Mouse (Mus musculus) Muller cell, postnatal 12 days (primary cell): Measurements from ENCODE around the gene Alg2.

ENCODE experiments used
- DNase-seq: peaks from one replicate; pipeline ENCODE4 v3.0.0-alpha.2; 2015; ENCODE audit errors: inconsistent ontology term

Alg2 gene

DNA sequence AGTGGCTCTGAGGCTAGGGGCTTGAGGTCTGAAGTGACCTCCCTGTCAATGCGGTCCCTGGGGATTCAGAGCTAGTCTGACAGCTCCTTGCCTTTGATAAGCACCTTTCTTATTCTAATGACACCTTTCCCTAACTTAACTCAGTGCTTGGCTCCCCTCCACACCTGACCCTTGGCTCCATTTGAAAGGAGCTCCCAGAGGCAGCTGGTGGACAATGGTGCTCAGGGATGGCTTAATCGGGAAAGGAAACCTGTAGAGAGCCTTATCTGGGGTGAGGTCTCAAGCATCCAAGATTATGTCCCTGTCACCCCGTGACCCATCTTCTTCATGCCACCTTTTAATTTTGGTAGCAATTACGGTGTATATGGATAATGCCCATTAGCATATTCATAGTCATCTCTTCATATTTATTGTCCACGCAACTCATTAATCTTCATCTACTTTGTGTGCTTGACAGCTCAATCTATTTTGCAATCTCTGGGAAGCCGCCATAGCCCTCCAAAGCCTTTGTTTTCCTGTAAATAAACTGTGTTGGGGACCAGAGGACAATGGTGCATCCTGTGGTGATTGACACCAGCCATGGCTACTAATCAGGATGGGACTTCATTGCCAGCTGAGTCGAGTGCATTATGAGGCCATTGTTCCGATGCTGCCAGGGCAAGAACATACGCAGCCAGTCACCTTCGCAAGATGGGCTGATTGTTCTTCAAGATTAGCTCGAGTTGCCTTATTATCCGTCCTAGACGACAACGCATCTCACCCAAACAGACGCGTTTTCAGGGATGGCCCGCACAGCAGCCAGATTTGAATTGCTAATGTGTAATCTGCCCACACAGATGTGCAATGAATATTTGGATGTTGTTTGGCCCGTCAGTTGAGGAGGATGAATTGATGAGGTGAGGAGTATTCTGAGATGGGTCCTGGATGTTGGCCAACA, 24.3 kb downstream of the Alg2 start:
- DNase-seq = no peak

GRCm38 (mm10) chr4:47449116-47449515, 25.0 kb downstream of the Alg2 start:
- DNase-seq = no peak

- DNase-seq = no peak
Measured at GRCm38 (mm10) chr4:47448526-47448925, 25.6 kb downstream of the Alg2 start.

DNA sequence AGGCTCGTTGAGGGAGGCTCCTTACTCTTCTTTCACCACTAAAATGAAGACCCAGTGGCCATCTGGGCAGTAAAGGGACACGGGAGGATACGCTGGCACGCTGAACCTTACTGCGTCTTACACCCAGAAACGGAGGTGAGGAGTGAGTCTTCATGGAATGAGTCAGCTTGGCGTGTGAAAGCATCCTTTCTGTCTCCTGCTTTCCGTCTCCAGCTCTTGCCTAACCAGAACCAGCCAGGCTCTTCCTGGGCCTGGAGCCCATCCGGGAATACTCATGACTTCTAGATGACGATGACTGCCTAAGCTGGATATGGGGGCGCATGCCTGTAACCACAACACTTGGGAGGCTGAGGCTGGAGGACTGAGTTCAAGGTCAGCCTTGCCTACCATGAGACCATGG, 33.2 kb downstream of the Alg2 start:
- no peak for DNase-seq

DNA sequence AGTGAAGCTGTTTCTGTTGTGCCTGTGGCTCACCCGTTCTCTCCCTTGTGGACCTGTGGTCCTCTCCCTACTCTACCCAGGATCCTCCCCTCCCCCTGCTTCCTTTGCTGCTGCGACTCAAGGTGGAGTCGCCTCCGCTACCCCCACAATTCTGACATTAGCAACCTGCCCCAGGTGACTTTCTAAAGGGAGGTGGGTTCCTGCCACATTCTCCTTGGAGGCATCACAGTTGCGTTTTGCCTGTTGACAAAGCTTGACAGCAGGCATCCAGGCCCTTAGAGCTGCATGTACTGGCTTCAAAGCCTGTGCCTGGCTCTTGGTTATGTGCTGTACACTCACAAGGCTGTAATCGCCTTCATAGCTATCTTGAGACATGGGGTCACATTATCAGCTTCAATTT, 35.2 kb downstream of the Alg2 start:
- DNase-seq = no peak

- peak; percentile 81 for DNase-seq
Measured at GRCm38 (mm10) chr4:47437365-47438340, 36.5 kb downstream of the Alg2 start.

DNA sequence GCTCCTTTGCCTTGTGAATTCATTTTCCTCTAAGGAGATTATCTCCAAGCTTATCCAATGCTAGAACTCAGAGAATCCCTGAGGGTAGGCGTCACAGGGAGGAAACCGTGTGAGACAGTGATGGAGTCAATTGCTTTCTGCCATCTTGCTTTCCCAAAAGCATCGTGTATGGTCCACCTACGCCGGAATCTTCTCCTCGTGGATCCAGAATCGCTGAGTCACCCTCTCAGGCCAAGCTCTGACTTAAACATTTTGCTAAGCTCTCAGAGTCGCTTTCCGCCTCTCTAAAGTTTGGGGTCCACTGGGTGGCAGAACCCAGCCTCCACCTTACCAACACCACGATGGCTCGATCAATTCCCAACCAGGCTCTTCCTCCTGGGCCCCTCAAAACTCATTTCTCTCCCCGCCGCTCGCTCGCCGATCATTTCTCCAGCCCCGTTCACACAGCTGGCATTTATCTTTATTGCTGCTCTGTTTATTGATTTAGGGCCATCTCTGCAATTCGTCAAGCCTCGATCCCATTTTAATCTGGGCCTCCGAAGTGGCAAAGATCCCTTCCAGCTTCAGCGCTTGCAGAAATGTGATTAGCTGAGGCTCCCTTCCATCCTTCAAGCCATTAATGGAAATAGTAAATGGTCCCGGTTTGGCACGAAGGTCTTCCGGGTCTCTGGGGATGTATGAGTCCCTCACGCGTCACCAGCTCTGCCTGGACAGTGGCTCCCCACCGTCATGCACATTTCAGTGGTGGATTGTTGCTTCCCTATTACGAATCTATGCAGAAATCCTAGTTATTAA, 38.4 kb downstream of the Alg2 start:
- no peak for DNase-seq

- DNase-seq = no peak
Measured at GRCm38 (mm10) chr4:47435131-47435530, 39.0 kb downstream of the Alg2 start.

DNA sequence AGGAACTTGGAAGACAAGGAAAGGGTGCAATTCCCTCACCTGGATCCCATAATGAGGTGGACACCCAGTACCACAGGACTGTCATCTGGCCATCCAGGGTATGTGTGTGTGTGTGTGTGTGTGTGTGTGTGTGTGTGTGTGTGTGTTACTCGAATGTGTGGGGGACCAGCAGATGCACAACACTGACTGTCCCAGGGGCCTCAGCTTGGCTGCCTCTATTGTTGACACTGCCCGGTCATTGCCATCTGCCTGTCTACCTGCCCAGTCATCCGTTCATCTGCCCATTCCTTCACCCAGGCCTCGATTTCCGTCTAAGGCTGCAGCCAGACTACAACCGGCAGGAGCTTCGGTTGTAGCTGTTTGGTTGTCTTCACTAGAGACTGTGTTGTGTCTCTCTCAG, 41.4 kb downstream of the Alg2 start:
- DNase-seq = no peak

DNA sequence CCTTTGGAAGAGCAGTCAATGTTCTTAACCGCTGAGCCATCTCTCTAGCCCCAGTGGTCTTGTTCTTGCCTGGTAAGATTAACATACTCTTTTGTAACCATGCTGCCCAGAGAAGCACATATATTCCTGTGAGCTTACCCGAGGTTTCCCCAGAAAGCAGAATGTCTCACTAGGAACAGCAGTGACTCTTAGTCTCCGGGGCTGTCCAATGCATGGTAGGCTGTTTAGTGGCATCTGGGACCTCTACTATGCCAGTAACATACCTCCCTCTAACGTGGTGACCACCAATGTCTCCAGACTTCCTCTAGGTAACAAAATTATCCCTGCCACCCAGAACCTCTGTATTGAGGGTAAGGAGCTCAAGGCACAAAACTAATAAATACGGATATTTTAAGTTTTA, 43.1 kb downstream of the Alg2 start:
- DNase-seq = no peak

DNA sequence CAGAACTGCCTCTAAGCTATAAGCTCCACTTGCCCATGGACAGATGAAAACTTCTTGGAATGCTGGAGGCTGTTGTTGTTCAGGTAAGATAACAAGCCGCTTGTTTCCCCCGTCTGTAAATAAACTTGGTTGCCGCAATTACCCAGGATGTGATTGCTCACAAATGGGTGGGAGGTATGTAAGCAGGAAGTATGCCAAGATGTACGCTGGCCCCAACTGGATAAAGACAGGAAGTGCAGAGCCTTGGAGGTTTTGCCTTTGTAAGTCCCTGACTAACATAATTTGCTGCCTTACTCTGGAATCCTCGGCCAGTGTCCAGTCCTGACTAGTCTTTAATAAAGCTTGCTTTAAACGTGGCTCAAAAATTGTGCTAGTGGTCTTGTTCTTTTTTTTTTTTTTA, 43.6 kb downstream of the Alg2 start:
- no peak for DNase-seq

GRCm38 (mm10) chr4:47427606-47428005, 46.5 kb downstream of the Alg2 start:
- DNase-seq = no peak

- DNase-seq = no peak
Measured at GRCm38 (mm10) chr4:47425247-47425830, 48.8 kb downstream of the Alg2 start.

DNA sequence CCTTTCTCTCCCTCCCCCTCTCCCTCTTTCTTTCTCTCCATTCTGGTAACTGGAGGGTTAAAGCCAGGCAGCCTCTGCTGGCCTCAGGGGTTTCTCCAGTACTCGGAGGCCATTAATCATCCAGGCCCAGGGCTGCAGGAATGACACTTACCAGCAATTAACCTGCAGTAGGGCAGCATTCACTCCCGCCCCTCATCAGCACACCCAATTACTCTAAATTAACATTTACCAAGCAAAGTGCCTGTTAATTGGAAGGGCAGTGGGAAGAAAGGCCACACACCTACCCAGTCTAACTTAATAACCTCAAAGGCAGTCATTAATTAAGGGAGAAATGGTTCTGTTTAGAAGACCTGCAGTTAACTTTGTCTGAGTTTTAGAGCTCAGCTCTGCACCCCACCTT, 49.8 kb downstream of the Alg2 start:
- no peak for DNase-seq

GRCm38 (mm10) chr4:47422946-47423345, 51.2 kb downstream of the Alg2 start:
- DNase-seq = no peak

DNA sequence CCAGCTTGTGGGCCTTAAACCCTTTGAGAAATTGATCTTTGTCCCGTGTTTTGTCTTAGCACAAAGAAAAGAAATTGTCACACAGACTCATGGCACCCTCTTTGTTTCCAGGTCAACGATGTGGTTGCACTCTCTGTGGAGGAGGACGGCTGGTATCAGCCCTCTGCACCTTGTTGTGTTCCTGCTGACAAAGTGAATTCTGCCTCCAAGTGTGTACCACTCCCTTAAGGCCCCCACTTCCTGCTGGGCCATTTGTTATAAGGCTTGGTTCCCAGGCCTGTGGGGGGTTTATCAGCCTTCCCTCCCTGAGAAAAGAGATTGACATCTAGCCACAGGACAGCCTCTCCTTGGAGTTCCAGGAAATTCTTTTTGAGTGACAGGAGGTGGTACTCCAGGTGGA, 51.9 kb downstream of the Alg2 start:
- no peak for DNase-seq

DNA sequence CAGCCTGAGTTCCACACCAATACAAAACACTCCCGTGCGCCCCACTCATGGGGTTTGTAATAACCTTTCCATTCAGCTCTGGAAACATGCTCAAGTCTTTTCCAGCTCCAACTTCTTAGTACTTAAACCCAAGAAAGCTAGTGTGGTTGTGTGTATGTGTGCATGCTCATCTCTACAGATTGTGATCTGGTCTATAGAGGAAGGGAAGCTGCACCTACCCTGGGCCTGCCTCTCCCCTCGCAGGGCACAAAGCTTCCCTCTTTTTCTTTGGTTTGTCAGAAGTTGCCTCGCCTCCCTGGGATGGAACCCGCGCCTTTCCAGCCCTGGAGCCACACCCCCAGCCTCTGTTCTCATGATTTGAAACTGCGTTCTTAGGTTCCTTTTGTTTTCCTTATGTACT, 53.9 kb downstream of the Alg2 start:
- DNase-seq = no peak

DNA sequence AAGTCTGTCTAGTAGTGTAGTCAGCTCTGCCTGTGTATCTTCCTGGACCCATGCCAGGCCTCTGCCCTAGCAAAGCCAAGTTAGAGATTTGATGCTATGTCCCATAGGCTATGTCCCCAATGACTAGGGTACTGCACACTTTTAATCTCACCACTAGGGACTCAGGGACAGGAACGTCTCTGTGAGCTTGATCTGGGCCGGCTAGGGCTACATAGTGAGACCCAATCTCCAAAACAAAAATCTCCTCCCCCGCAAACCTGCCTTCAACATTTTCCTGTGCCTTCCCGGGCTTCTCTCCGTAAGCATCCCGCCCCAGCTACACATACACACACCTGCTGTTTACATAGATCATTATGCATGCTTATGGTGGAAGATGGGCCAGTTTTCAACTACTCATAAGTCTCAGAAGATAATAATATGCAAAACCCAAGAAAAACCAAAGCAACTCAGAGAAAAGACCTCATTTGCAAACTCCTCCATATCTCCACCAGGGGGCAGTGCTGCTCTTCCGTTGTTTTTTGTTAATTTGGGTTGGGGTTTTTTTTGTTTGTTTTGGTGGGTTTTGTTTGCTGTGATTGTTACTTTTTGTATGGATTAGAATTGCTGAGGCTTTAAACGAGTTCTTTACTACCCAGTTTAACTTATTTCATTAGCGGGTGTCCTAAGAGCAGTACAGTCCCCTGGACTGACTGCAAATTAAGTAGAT, 54.7 kb downstream of the Alg2 start:
- peak; percentile 31 for DNase-seq

GRCm38 (mm10) chr4:47417871-47418270, 56.3 kb downstream of the Alg2 start:
- DNase-seq = no peak
